Mouse (Mus musculus) midbrain, embryonic 16.5 days (tissue): Measurements from ENCODE around the gene 9030025P20Rik. TPM values are rescaled to one million over a fixed set of nuclear protein-coding genes. Genes with fewer than 3 reads are reported as not detected.

Experiments used
- polyA plus RNA-seq: library from polyadenylated mRNA; unstranded; fragments of >200 nt; fragmentation: Nextera tagmentation; extraction: Ambion mirVana; gene quantifications from 2 replicates; pipeline ENCODE4 v1.2.1, GENCODE M21; 2015

The 9030025P20Rik gene
- polyA plus RNA-seq, 1 experiment from 2014 or later: 8.6 TPM

Other genes starting within 250 kb of the 9030025P20Rik start
- gene Wdr27, start 35.3 kb upstream of the 9030025P20Rik start, polyA plus RNA-seq: 8.8 and 9.2 TPM in 2 replicates
- gene 1600012H06Rik, start 35.3 kb upstream of the 9030025P20Rik start, polyA plus RNA-seq: 24.1 and 26.2 TPM in 2 replicates
- 12.8 and 14.2 TPM in 2 replicates for gene Phf10, start 17.2 kb upstream of the 9030025P20Rik start, polyA plus RNA-seq
- gene Gm3417, start 322 bp downstream of the 9030025P20Rik start, polyA plus RNA-seq: 0.66 TPM in 1 of 2 replicates, not detected in the other
- 9.2 and 10.3 TPM in 2 replicates for gene Gm3435, start 31.7 kb downstream of the 9030025P20Rik start, polyA plus RNA-seq
- gene Ermard, start 62.7 kb downstream of the 9030025P20Rik start, polyA plus RNA-seq: 74.3 and 89.8 TPM in 2 replicates
- gene Tcte3, start 63.0 kb downstream of the 9030025P20Rik start, polyA plus RNA-seq: 0.50 TPM in 1 of 2 replicates, not detected in the other
- gene Gm3448, start 63.1 kb downstream of the 9030025P20Rik start, polyA plus RNA-seq: 4.7 and 5.6 TPM in 2 replicates